11 mouse cellular contexts compared by ENCODE assay signal in genomic region chr16:43709432-43710133, GRCm38 (mm10). TPM values are rescaled to one million over a fixed set of nuclear protein-coding genes. Genes with fewer than 3 reads are reported as not detected.
A peak's percentile ranks its signal among the peaks of the same experiment; 100 is the strongest.
DNase-seq lines count a peak whose midpoint lies in the region; ATAC-seq and TF ChIP-seq lines count a peak whose summit lies in the region.
"Had no signal": no experiment of that assay in that cellular context is flagged by ENCODE, and none has a peak within 500 bp of the region (broad histone marks: within the 10 kb centered on the region; RNA-seq: fewer than 3 reads in every experiment).

No protein-coding gene starts in this region.

- H3K9ac ChIP-seq in heart, adult 2 months (ENCODE audit: low read depth, low read length): peak overlapping the region; percentile 34; the same call in 1 of the 2 replicates
- no peak overlapping the region for H3K9ac ChIP-seq in hindbrain, embryonic 11.5 days (ENCODE audit: low read depth, low read length)
- H3K9ac ChIP-seq in neural tube, embryonic 12.5 days: no peak overlapping the region
- H3K9ac ChIP-seq in liver, embryonic 12.5 days: no peak overlapping the region
- H3K9ac ChIP-seq: limb, embryonic 15.5 days had no signal

- no peak for TF ChIP-seq EP300 in heart, adult 2 months (IDR thresholded peaks at IDR 0.05; ENCODE audit: insufficient read depth, low read depth, low read length)

- peaks cover 2% of the 10 kb centered on the region for H3K4me1 ChIP-seq in heart, adult 2 months (ENCODE audit: control insufficient read depth, insufficient read depth, low read length)
- no peaks in the 10 kb centered on the region for H3K4me1 ChIP-seq in hindbrain, embryonic 11.5 days (replicated peaks; ENCODE audit: control insufficient read depth, insufficient read depth, low read length)
- peaks cover 18% of the 10 kb centered on the region; the same call in 1 of the 2 replicates for H3K4me1 ChIP-seq in neural tube, embryonic 12.5 days
- H3K4me1 ChIP-seq in liver, embryonic 12.5 days: no peaks in the 10 kb centered on the region
- H3K4me1 ChIP-seq: limb, embryonic 15.5 days had no signal

- intact Hi-C loops in heart, adult 2 months (cut with DNase I): no loop called here

- TF ChIP-seq POLR2A in heart, adult 2 months (IDR thresholded peaks at IDR 0.05; ENCODE audit: insufficient read depth, low read depth, low read length): no peak

- no peak for TF ChIP-seq CTCF in heart, adult 2 months (IDR thresholded peaks at IDR 0.05)

- H3K27me3 ChIP-seq in heart, adult 2 months (ENCODE audit: control insufficient read depth, insufficient read depth, low read length): no peaks in the 10 kb centered on the region
- H3K27me3 ChIP-seq in hindbrain, embryonic 11.5 days (ENCODE audit: control insufficient read depth, insufficient read depth, low read length): no peaks in the 10 kb centered on the region
- H3K27me3 ChIP-seq in neural tube, embryonic 12.5 days (replicated peaks): no peaks in the 10 kb centered on the region
- H3K27me3 ChIP-seq in liver, embryonic 12.5 days (replicated peaks): no peaks in the 10 kb centered on the region
- H3K27me3 ChIP-seq: limb, embryonic 15.5 days had no signal

- H3K9me3 ChIP-seq in hindbrain, embryonic 11.5 days (ENCODE audit: control insufficient read depth, low read length): no peaks in the 10 kb centered on the region
- H3K9me3 ChIP-seq in neural tube, embryonic 12.5 days: no peaks in the 10 kb centered on the region
- H3K9me3 ChIP-seq in liver, embryonic 12.5 days (replicated peaks): no peaks in the 10 kb centered on the region
- H3K9me3 ChIP-seq: limb, embryonic 15.5 days had no signal

- no peaks in the 10 kb centered on the region for H3K36me3 ChIP-seq in heart, adult 2 months (ENCODE audit: control insufficient read depth, insufficient read depth, low read length)
- no peaks in the 10 kb centered on the region for H3K36me3 ChIP-seq in hindbrain, embryonic 11.5 days (ENCODE audit: control insufficient read depth, insufficient read depth, low read length)
- no peaks in the 10 kb centered on the region for H3K36me3 ChIP-seq in neural tube, embryonic 12.5 days
- H3K36me3 ChIP-seq in liver, embryonic 12.5 days: no peaks in the 10 kb centered on the region
- H3K36me3 ChIP-seq: limb, embryonic 15.5 days had no signal

- peak; percentile 70; the same call in 1 of the 2 replicates for ATAC-seq in hindbrain, embryonic 11.5 days (ENCODE audit: low FRiP score)
- 0 out of 2 replicates have a peak, but pooled peaks have one; percentile 71 for ATAC-seq in neural tube, embryonic 12.5 days (ENCODE audit: low FRiP score, low read depth)
- no peak for ATAC-seq in liver, embryonic 12.5 days

- H3K4me2 ChIP-seq in hindbrain, embryonic 11.5 days (replicated peaks; ENCODE audit: low read depth, low read length): no peak overlapping the region
- peak overlapping the region; percentile 36 for H3K4me2 ChIP-seq in neural tube, embryonic 12.5 days (replicated peaks)
- no peak overlapping the region for H3K4me2 ChIP-seq in liver, embryonic 12.5 days
- H3K4me2 ChIP-seq: limb, embryonic 15.5 days had no signal

- peak overlapping the region; percentile 27 for H3K4me3 ChIP-seq in heart, adult 2 months
- no peak overlapping the region for H3K4me3 ChIP-seq in hindbrain, embryonic 11.5 days (ENCODE audit: low read depth, low read length)
- no peak overlapping the region for H3K4me3 ChIP-seq in neural tube, embryonic 12.5 days
- no peak overlapping the region for H3K4me3 ChIP-seq in liver, embryonic 12.5 days
- H3K4me3 ChIP-seq: limb, embryonic 15.5 days had no signal

- H3K79me2 ChIP-seq in heart, adult 2 months (replicated peaks; ENCODE audit: control insufficient read depth, insufficient read depth, low read length): no peaks in the 10 kb centered on the region

- no peak for DNase-seq in heart, adult 2 months
- no peak for DNase-seq in heart, postnatal 4 days
- peak; percentile 31 for DNase-seq in Muller cell, postnatal 12 days (ENCODE audit: inconsistent ontology term)
- DNase-seq in hindbrain, embryonic 11.5 days (ENCODE audit: low spot score): peak; percentile 19
- DNase-seq in testis, postnatal 10 days (ENCODE audit: low spot score): no peak
- no peak for DNase-seq in gastrocnemius, adult 18-20 months (ENCODE audit: low spot score)

- no peak overlapping the region; the same call in 1 of the 2 replicates for H3K27ac ChIP-seq in heart, adult 2 months
- H3K27ac ChIP-seq in hindbrain, embryonic 11.5 days (ENCODE audit: low read depth, low read length): no peak overlapping the region
- H3K27ac ChIP-seq in neural tube, embryonic 12.5 days: no peak overlapping the region
- H3K27ac ChIP-seq in liver, embryonic 12.5 days: no peak overlapping the region
- H3K27ac ChIP-seq: limb, embryonic 15.5 days had no signal

- 39% methylated on average over 9 of the region's 9 CpGs for WGBS in heart, adult 2 months
- 44% methylated on average over 9 of the region's 9 CpGs for WGBS in hindbrain, embryonic 11.5 days
- 48% methylated on average over 9 of the region's 9 CpGs for WGBS in neural tube, embryonic 12.5 days
- 47% methylated on average over 9 of the region's 9 CpGs for WGBS in liver, embryonic 12.5 days (ENCODE audit: insufficient replicate concordance)

RNA-seq across cellular contexts. Expression of gene Drd3, which starts 44.2 kb away (rescaled TPM):
- total RNA-seq in heart, adult 2 months (2021): not detected
- polyA plus RNA-seq in heart, adult 2 months (2012; rRNA removed): not detected in 2 replicates
- not detected for total RNA-seq in heart, postnatal 4 days (2021)
- not detected in 2 replicates for polyA plus RNA-seq in hindbrain, embryonic 11.5 days (2014; fragmentation: Nextera tagmentation; extraction: Ambion mirVana)
- not detected in 2 replicates for polyA plus RNA-seq in neural tube, embryonic 12.5 days (2016; fragmentation: Nextera tagmentation; extraction: Ambion mirVana)
- polyA plus RNA-seq in liver, embryonic 12.5 days (2016; fragmentation: Nextera tagmentation; extraction: Ambion mirVana): not detected in 2 replicates
- not detected for total RNA-seq in gastrocnemius, adult 18-20 months (2021)
- polyA plus RNA-seq: embryonic facial prominence, embryonic 14.5 days; testis, adult 2 months had no signal

RNA-seq across cellular contexts. Expression of gene Tigit, which starts 45.6 kb away (rescaled TPM):
- not detected for total RNA-seq in heart, adult 2 months (2021)
- polyA plus RNA-seq in heart, adult 2 months (2012; rRNA removed): 0.20 TPM in 1 of 2 replicates, not detected in the other
- total RNA-seq in heart, postnatal 4 days (2021): not detected
- polyA plus RNA-seq in hindbrain, embryonic 11.5 days (2014; fragmentation: Nextera tagmentation; extraction: Ambion mirVana): not detected in 2 replicates
- not detected in 2 replicates for polyA plus RNA-seq in neural tube, embryonic 12.5 days (2016; fragmentation: Nextera tagmentation; extraction: Ambion mirVana)
- polyA plus RNA-seq in liver, embryonic 12.5 days (2016; fragmentation: Nextera tagmentation; extraction: Ambion mirVana): not detected in 2 replicates
- total RNA-seq in gastrocnemius, adult 18-20 months (2021): not detected
- polyA plus RNA-seq: embryonic facial prominence, embryonic 14.5 days; limb, embryonic 15.5 days; testis, adult 2 months had no signal

Comparison
In these comparisons a context has a peak if more than half of its experiments do, and no peak if none do; other contexts are left out.
1. DNase-seq: peak in Muller cell, postnatal 12 days (single experiment) and hindbrain, embryonic 11.5 days (single experiment); none in heart, adult 2 months (0 of 2), heart, postnatal 4 days (single experiment), testis, postnatal 10 days (single experiment) and gastrocnemius, adult 18-20 months (single experiment).